Mouse (Mus musculus): Measurements from ENCODE around the gene Wnt5a.

Wnt5a gene

GRCm38 (mm10) chr14:28561861-28562260 lies 57.3 kb downstream of the Wnt5a start:
- in situ Hi-C loops (cut with MboI, MseI) = no loop called here
